Mouse (Mus musculus): ENCODE measurements at regions not wholly inside any gene's neighbourhood (a gene's known extent, or its start where the extent isn't known, plus 50 kb on each side); places are given as distances from the start of the nearest gene placed in this dataset.
A peak's percentile ranks its signal among the peaks of the same experiment; 100 is the strongest.

GRCm38 (mm10) chrX:12219474-12219873 is 59.3 kb upstream of the Bcor start:
- DNase-seq: no peak
- intact Hi-C loops (cut with DNase I): no loop called here

GRCm38 (mm10) chrX:12224314-12224713 is 64.2 kb upstream of the Bcor start:
- intact Hi-C loops (cut with DNase I): no loop called here
- DNase-seq: no peak

GRCm38 (mm10) chrX:12225116-12225891 is 65.1 kb upstream of the Bcor start:
- peak; percentile 1 for DNase-seq

GRCm38 (mm10) chrX:12225892-12226206 is 65.7 kb upstream of the Bcor start:
- intact Hi-C loops (cut with DNase I): no loop called here
- no peak for DNase-seq

More at GRCm38 (mm10) chrX:12225116-12225891, 65.1 kb upstream of the Bcor start:
- intact Hi-C loops (cut with DNase I): no loop called here

- DNase-seq: peak; percentile 80
- intact Hi-C loops (cut with DNase I): no loop called here
These were observed 80.4 kb upstream of the Bcor start for GRCm38 (mm10) chrX:12240505-12241011.

GRCm38 (mm10) chrX:12241751-12242150 is 81.6 kb upstream of the Bcor start:
- intact Hi-C loops (cut with DNase I): no loop called here
- peak; percentile 25 for DNase-seq

- DNase-seq: no peak
- intact Hi-C loops (cut with DNase I): no loop called here
These were observed 88.9 kb upstream of the Bcor start for GRCm38 (mm10) chrX:12249071-12249470.

- no peak for DNase-seq
- intact Hi-C loops (cut with DNase I): no loop called here
These were observed 89.8 kb upstream of the Bcor start for GRCm38 (mm10) chrX:12249911-12250310.

- peak; percentile 64 for DNase-seq
- intact Hi-C loops (cut with DNase I): no loop called here
These were observed 91.9 kb upstream of the Bcor start for GRCm38 (mm10) chrX:12251853-12252679.

- intact Hi-C loops (cut with DNase I): no loop called here
- no peak for DNase-seq
These were observed 92.5 kb upstream of the Bcor start for GRCm38 (mm10) chrX:12252680-12253021.

GRCm38 (mm10) chrX:12256758-12257157 is 96.6 kb upstream of the Bcor start:
- intact Hi-C loops (cut with DNase I): no loop called here
- DNase-seq: no peak

- intact Hi-C loops (cut with DNase I): no loop called here
- DNase-seq: no peak
These were observed 103.7 kb upstream of the Bcor start for GRCm38 (mm10) chrX:12263834-12264233.

GRCm38 (mm10) chrX:12284741-12285140 is 124.6 kb upstream of the Bcor start:
- intact Hi-C loops (cut with DNase I): no loop called here
- DNase-seq: no peak

- intact Hi-C loops (cut with DNase I): no loop called here
- DNase-seq: no peak
These were observed 125.0 kb upstream of the Bcor start for GRCm38 (mm10) chrX:12285141-12285540.

- DNase-seq: no peak
- intact Hi-C loops (cut with DNase I): no loop called here
These were observed 126.1 kb upstream of the Bcor start for GRCm38 (mm10) chrX:12285976-12286909.

GRCm38 (mm10) chrX:12286910-12287522 is 126.9 kb upstream of the Bcor start:
- intact Hi-C loops (cut with DNase I): no loop called here
- no peak for DNase-seq

GRCm38 (mm10) chrX:12287656-12288561 is 127.8 kb upstream of the Bcor start:
- DNase-seq: peak; percentile 40
- intact Hi-C loops (cut with DNase I): no loop called here

- no peak for DNase-seq
- intact Hi-C loops (cut with DNase I): no loop called here
These were observed 128.5 kb upstream of the Bcor start for GRCm38 (mm10) chrX:12288562-12289117.

- intact Hi-C loops (cut with DNase I): no loop called here
- DNase-seq: no peak
These were observed 133.0 kb upstream of the Bcor start for GRCm38 (mm10) chrX:12293146-12293545.
